Mouse (Mus musculus) heart, embryonic 11.5 days (tissue): ENCODE results near the gene Kcna7. TPM values are rescaled to one million over a fixed set of nuclear protein-coding genes. Genes with fewer than 3 reads are reported as not detected.

ENCODE experiments used
- ATAC-seq: fragments of 200-750 bp; cut with Nextera tagmentation; replicated peaks from 2 replicates; pipeline ENCODE4 v1.8.0; 2017; ENCODE audit warnings: moderate library complexity; ENCODE audit not compliant: insufficient number of reproducible peaks, low FRiP score, low TSS enrichment
- H3K27ac ChIP-seq: fragments of 300-500 bp; sonication (generic); 2 replicates; pipeline ENCODE4 v1.5.1; 2014; ENCODE audit warnings: mild to moderate bottlenecking, low read depth, low read length
- H3K27me3 ChIP-seq: fragments of 300-500 bp; sonication (generic); 2 replicates; pipeline ENCODE4 v1.6.1; 2014; ENCODE audit warnings: mild to moderate bottlenecking, low read length, mixed read lengths; ENCODE audit not compliant: control insufficient read depth, insufficient read depth
- H3K36me3 ChIP-seq: fragments of 300-500 bp; sonication (generic); 2 replicates; pipeline ENCODE4 v1.6.1; 2014; ENCODE audit warnings: mild to moderate bottlenecking, low read length, moderate library complexity, mixed read lengths; ENCODE audit not compliant: control insufficient read depth, insufficient read depth
- H3K4me1 ChIP-seq: fragments of 300-500 bp; sonication (generic); 2 replicates; pipeline ENCODE4 v1.6.1; 2014; ENCODE audit warnings: low read length; ENCODE audit not compliant: control insufficient read depth, insufficient read depth
- H3K4me2 ChIP-seq: fragments of 300-500 bp; sonication (generic); 2 replicates; pipeline ENCODE4 v1.6.1; 2014; ENCODE audit warnings: mild to moderate bottlenecking, moderate library complexity
- H3K4me3 ChIP-seq: fragments of 300-500 bp; sonication (generic); 2 replicates; pipeline ENCODE4 v1.5.1; 2014; ENCODE audit warnings: low read depth, low read length
- H3K9ac ChIP-seq: fragments of 300-500 bp; sonication (generic); 2 replicates; pipeline ENCODE4 v1.6.1; 2014; ENCODE audit warnings: mild to moderate bottlenecking, low read depth, low read length, moderate library complexity
- H3K9me3 ChIP-seq: fragments of 300-500 bp; sonication (generic); replicated peaks from 2 replicates; pipeline ENCODE4 v1.6.1; 2016; ENCODE audit warnings: low read length; ENCODE audit not compliant: control insufficient read depth
- WGBS: fragments of 180-500 bp; shearing (Covaris S2); extraction: QIAGEN DNeasy Blood & Tissue Kit; methylation state at CpG from one replicate; pipeline ENCODE4 v1.1.7; 2014; ENCODE audit not compliant: insufficient replicate concordance; 5-methylcytosine and 5-hydroxymethylcytosine counted together
- polyA plus RNA-seq: library from polyadenylated mRNA; unstranded; fragments of >200 nt; fragmentation: Nextera tagmentation; extraction: Ambion mirVana; gene quantifications from 2 replicates; pipeline ENCODE4 v1.2.1, GENCODE M21; 2014

Gene Kcna7
- polyA plus RNA-seq, 1 experiment from 2014 or later = 0.37 TPM

DNA sequence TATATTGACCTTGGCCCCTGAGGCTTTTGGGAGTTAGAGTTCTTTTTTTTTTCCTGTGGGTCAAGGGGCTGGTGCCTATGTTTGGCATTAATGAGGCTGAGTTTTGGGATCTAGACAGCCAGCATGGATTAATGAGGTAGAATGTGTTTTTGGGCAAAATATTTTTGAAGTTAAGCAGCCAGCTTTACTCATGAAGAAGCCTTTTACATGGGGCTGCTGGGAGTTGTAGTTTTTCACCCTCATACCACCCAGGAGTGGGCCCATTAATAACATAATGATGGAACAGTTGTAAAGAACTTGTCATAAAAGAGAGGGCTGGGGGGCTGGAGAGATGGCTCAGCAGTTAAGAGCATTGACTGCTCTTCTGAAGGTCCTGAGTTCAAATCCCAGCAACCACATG, 41.1 kb downstream of the Kcna7 start:
- Histone ChIP-seq H3K27me3 (no peaks in the 10 kb centered on the region), H3K9me3 (no peaks in the 10 kb centered on the region), H3K4me3 (no peak overlapping the region), H3K4me1 (peaks cover 5% of the 10 kb centered on the region; the same call in 1 of the 2 replicates), H3K27ac (no peak overlapping the region), H3K4me2 (no peak overlapping the region), H3K36me3 (peaks cover 22% of the 10 kb centered on the region), H3K9ac (no peak overlapping the region)
- ATAC-seq = no peak

DNA sequence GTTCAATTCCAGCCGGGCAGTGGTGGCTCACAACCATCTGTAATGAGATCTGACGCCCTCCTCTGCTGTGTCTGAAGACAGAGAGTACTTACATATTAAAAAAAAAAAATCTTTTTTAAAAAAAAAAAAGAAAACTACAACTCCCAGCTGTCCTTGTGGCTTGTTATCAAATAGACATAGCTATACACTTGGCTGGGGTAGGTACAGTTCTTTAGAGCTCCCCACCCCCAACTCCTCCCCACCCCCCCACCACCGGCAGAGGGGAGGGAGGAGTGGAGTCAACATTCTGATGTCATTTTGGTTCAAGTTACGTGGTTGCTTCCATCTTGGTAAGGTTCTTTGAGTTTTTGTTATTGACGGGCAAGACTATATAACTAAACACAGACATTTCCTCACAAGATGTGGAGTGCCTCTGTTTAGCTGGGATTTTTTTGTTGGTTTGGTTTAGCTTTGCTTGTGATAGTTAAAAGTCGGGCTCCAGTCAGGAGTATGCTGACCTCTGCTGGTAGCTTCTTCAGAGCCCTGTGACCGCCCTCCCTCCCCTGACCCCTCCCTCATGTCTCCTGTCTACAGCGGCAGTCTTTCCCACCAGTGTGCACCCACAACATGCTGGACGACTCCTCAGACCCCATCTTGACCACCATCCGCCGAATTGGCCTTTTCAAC, 42.0 kb downstream of the Kcna7 start:
- H3K4me1 ChIP-seq = peaks cover 5% of the 10 kb centered on the region; the same call in 1 of the 2 replicates
- H3K27ac ChIP-seq = no peak overlapping the region
- 20% methylated on average over 11 of the region's 11 CpGs for WGBS
- H3K9ac ChIP-seq = 0 out of 2 replicates have a peak overlapping the region, but pooled peaks have one; percentile 39
- H3K9me3 ChIP-seq = no peaks in the 10 kb centered on the region
- peak overlapping the region; percentile 14; the same call in 1 of the 2 replicates for H3K4me3 ChIP-seq
- H3K4me2 ChIP-seq = peak overlapping the region; percentile 35
- H3K36me3 ChIP-seq = peaks cover 20% of the 10 kb centered on the region
- ATAC-seq = no peak
- no peaks in the 10 kb centered on the region for H3K27me3 ChIP-seq

DNA sequence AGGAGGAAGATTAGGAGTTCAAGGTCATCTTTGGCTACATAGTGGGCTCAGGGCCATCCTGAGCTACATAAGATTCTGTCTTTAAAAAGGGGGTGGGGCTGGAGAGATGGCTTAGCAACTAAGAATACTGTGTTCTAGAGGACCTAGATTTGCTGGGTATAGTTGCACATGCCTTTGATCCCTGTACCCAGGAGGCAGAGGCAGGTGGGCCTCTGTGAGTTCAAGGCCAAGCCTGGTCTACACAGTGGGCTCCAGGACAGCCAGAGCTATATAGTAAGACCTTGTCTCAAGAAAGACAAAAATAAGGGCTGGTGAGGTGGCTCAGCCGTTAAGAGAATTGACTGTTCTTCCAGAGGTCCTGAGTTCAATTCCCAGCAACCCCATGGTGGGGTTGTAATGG, 44.5 kb downstream of the Kcna7 start:
- H3K36me3 ChIP-seq = peaks cover 10% of the 10 kb centered on the region
- H3K9me3 ChIP-seq = no peaks in the 10 kb centered on the region
- peaks cover 5% of the 10 kb centered on the region; the same call in 1 of the 2 replicates for H3K4me1 ChIP-seq
- H3K27ac ChIP-seq = no peak overlapping the region
- ATAC-seq = no peak
- no peak overlapping the region for H3K9ac ChIP-seq
- H3K27me3 ChIP-seq = no peaks in the 10 kb centered on the region
- no peak overlapping the region for H3K4me2 ChIP-seq
- H3K4me3 ChIP-seq = no peak overlapping the region
- WGBS = 89% methylated on average over 1 of the region's 1 CpGs

DNA sequence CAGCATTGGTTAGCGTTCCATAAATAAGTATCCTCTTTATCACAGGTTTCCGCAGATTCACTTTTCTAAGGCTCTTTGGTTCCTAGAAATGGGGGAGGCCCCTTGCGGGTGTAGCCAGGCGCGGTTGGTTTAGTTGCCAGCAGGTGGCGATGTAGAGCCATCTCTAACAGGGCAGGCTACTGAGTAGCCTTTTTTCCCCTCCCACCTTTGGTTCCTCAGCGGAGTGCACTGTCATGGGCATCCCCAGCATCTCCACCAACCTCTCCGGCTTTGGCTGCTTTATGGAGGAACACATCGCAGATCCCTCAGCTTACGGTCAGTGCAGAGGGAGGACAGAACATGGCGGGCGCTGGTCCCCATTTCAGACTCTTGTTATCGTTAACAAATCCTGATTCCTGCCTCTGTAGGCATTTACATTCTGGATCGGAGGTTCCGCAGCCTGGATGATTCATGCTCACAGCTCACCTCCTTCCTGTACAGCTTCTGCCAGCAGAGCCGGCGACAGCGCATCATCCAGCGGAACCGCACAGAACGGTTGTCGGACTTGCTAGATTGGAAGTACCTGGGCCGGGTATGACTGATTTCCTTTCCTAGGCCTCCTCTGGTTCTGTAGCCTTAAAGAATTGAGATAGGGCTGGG, 46.0 kb downstream of the Kcna7 start:
- no peaks in the 10 kb centered on the region for H3K9me3 ChIP-seq
- H3K4me3 ChIP-seq = no peak overlapping the region
- peaks cover 5% of the 10 kb centered on the region; the same call in 1 of the 2 replicates for H3K4me1 ChIP-seq
- no peak overlapping the region for H3K27ac ChIP-seq
- no peak overlapping the region for H3K9ac ChIP-seq
- H3K36me3 ChIP-seq = peaks cover 10% of the 10 kb centered on the region
- WGBS = 48% methylated on average over 23 of the region's 23 CpGs
- no peaks in the 10 kb centered on the region for H3K27me3 ChIP-seq
- 0 out of 2 replicates have a peak, but pooled peaks have one; percentile 22 for ATAC-seq
- no peak overlapping the region for H3K4me2 ChIP-seq

DNA sequence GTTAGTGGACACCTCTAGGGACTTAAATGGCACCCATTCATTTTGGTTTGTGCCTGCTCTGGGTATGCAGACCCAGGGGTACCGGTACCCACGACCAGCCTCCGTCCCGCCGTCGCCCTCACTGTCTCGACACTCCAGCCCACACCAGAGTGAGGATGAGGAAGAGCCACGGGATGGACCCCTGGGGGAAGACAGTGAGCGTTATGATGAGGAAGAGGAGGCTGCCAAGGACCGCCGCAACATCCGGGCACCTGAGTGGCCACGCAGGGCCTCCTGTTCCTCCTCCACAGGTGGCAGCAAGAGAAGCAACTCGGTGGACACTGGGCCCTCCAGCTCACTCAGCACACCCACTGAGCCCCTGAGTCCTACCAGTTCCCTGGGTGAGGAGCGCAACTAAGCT, 49.5 kb downstream of the Kcna7 start:
- no peak for ATAC-seq
- 87% methylated on average over 15 of the region's 15 CpGs for WGBS
- Histone ChIP-seq H3K4me2 (no peak overlapping the region), H3K27ac (no peak overlapping the region), H3K27me3 (no peaks in the 10 kb centered on the region), H3K4me1 (peaks cover 16% of the 10 kb centered on the region), H3K36me3 (peaks cover 18% of the 10 kb centered on the region), H3K4me3 (no peak overlapping the region), H3K9ac (no peak overlapping the region), H3K9me3 (no peaks in the 10 kb centered on the region)

DNA sequence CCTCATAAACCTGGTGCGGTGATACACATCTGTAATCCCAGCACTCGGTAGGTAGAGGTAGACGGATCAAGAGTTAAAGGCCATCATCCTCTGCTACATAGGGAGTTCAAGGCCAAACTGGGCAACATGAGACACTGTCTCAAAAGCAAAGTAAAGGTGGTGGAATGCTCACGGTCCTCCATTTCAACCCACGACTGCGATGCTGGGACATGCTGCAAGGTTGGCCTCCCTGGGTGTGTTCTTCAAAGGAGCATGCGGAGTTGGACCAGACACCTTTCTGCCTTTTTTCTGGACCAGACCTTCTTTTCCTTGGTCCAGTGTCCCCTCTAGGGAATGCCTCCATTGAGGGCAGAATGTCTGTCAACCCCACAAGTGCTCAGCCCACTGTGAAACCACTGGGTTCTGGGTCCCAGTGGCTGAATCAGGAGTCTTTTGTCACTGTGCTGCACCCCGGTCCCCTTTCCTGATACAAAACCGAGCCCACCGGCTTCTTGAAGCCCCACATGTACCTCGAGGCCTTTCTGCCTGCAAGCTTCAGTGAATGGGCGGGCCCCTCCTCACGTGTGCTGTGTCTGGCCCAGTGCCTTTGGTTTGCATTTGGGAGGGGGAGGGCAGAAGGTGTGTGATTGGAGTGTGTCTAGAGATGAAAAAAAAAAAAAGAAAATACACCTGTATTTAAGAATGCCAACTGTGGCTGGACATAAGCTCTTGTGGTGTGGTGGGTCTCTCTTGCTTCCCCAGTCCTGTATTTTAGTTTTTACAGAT, 50.7 kb downstream of the Kcna7 start:
- no peak overlapping the region for H3K9ac ChIP-seq
- no peaks in the 10 kb centered on the region for H3K27me3 ChIP-seq
- no peaks in the 10 kb centered on the region for H3K9me3 ChIP-seq
- 0 out of 2 replicates have a peak overlapping the region, but pooled peaks have one; percentile 8 for H3K4me3 ChIP-seq
- H3K36me3 ChIP-seq = peaks cover 18% of the 10 kb centered on the region
- H3K27ac ChIP-seq = peak overlapping the region; percentile 57; the same call in 1 of the 2 replicates
- peaks cover 26% of the 10 kb centered on the region for H3K4me1 ChIP-seq
- ATAC-seq = no peak
- no peak overlapping the region for H3K4me2 ChIP-seq
- WGBS = 77% methylated on average over 13 of the region's 13 CpGs

DNA sequence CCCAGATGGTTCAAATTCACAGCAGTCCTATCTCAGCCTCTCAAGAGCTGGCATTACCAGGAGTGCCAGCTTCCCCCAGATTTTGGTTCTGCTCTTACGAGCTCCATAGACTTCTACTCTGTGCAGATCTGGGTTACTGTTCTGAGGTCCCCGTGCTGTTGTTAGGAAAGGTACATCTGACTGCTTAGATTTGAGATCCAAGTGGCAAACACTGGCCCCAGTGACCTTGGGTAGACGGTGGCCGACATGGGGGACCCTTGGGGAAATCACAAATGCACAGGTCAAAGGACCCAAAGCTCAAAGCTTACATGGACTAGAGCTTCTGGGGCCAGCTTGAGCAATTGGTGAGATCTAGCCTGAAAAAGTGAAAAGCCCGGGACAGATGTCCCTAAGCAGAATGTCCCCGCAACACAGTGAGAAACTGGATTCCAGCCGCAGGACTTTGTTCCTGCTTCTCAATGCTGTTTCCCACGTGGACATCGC, 51.3 kb downstream of the Kcna7 start:
- peak overlapping the region; percentile 49 for H3K9ac ChIP-seq
- H3K9me3 ChIP-seq = no peaks in the 10 kb centered on the region
- no peak for ATAC-seq
- WGBS = 50% methylated on average over 9 of the region's 9 CpGs
- no peaks in the 10 kb centered on the region for H3K27me3 ChIP-seq
- peak overlapping the region; percentile 57 for H3K27ac ChIP-seq
- H3K4me2 ChIP-seq = peak overlapping the region; percentile 80
- H3K36me3 ChIP-seq = peaks cover 18% of the 10 kb centered on the region
- peak overlapping the region; percentile 70 for H3K4me3 ChIP-seq
- peaks cover 27% of the 10 kb centered on the region for H3K4me1 ChIP-seq

DNA sequence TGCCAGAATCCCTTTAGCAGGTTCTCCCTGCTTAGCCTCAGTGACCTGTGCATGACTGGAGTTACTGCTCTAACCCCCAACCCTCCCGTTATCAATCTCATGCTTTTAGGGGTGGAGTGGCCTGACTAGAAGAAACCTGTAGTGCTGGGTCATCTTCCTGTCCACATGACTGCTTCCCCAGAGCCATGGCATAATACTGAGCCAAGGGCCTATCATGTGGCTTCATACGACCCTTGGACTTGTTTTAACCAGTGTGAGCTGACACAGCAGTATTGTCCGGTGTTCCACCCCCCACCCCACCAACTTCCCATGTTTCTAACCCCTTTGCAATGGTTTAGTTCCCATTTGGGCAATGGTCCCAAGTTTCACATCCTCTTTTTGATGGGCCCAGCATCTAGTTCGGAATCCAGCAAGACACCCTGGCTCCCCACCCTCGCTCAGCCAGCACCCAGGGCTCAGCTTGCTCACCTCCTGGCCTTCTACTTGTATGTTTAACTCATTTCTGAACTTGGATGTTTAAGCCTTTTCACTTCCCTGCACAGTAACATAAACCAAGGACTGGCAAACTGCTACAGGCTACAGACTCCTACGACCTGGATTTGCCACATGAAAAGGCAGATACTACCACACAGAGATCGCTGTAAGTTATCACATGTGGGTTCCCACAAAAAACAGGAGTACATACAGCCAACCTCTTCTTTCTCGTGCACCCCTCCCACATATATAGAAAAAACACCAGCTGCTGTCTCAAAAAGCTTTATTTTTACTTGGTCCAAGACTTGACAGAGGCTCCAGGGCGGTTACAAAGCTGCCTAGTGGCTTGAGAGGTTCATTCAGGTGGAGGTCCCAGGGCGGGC, 52.0 kb downstream of the Kcna7 start:
- H3K4me3 ChIP-seq = peak overlapping the region; percentile 70
- WGBS = 56% methylated on average over 9 of the region's 10 CpGs
- H3K4me1 ChIP-seq = peaks cover 27% of the 10 kb centered on the region
- ATAC-seq = no peak
- H3K27ac ChIP-seq = peak overlapping the region; percentile 57
- H3K36me3 ChIP-seq = peaks cover 21% of the 10 kb centered on the region
- peak overlapping the region; percentile 49 for H3K9ac ChIP-seq
- peak overlapping the region; percentile 80 for H3K4me2 ChIP-seq
- no peaks in the 10 kb centered on the region for H3K27me3 ChIP-seq
- no peaks in the 10 kb centered on the region for H3K9me3 ChIP-seq
